Mouse (Mus musculus): ENCODE data around the gene Mllt3. TPM values are rescaled to one million over a fixed set of nuclear protein-coding genes. Genes with fewer than 3 reads are reported as not detected.
A peak's percentile ranks its signal among the peaks of the same experiment; 100 is the strongest.

The Mllt3 gene
- polyA plus RNA-seq, 1 experiment from 2014 or later, result 95.2 TPM

GRCm38 (mm10) chr4:87857982-87858381, 175.2 kb downstream of the Mllt3 start:
- Histone ChIP-seq H3K9ac (no peak overlapping the region), H3K4me3 (no peak overlapping the region), H3K4me2 (no peak overlapping the region), H3K27ac (no peak overlapping the region), H3K4me1 (peaks cover 5% of the 10 kb centered on the region; the same call in 1 of the 2 replicates), H3K27me3 (replicated peaks) (no peaks in the 10 kb centered on the region), H3K9me3 (no peaks in the 10 kb centered on the region), H3K36me3 (replicated peaks) (no peaks in the 10 kb centered on the region)
- ATAC-seq (replicated peaks), result no peak
- 96% methylated on average over 1 of the region's 1 CpGs for WGBS

GRCm38 (mm10) chr4:87852461-87852860, 180.7 kb downstream of the Mllt3 start:
- Histone ChIP-seq H3K4me3 (no peak overlapping the region), H3K27me3 (replicated peaks) (no peaks in the 10 kb centered on the region), H3K4me2 (no peak overlapping the region), H3K4me1 (peaks cover 5% of the 10 kb centered on the region; the same call in 1 of the 2 replicates), H3K36me3 (replicated peaks) (no peaks in the 10 kb centered on the region), H3K9ac (no peak overlapping the region), H3K27ac (no peak overlapping the region), H3K9me3 (no peaks in the 10 kb centered on the region)
- ATAC-seq (replicated peaks), result no peak
- WGBS, result 93% methylated on average over 2 of the region's 2 CpGs

GRCm38 (mm10) chr4:87850051-87850450, 183.1 kb downstream of the Mllt3 start:
- ATAC-seq (replicated peaks), result no peak
- H3K4me3 ChIP-seq, result no peak overlapping the region
- H3K9me3 ChIP-seq, result no peaks in the 10 kb centered on the region
- H3K4me2 ChIP-seq, result no peak overlapping the region
- WGBS, result 84% methylated on average over 5 of the region's 5 CpGs
- H3K36me3 ChIP-seq (replicated peaks), result no peaks in the 10 kb centered on the region
- no peaks in the 10 kb centered on the region for H3K27me3 ChIP-seq (replicated peaks)
- no peak overlapping the region for H3K27ac ChIP-seq
- no peak overlapping the region for H3K9ac ChIP-seq
- peaks cover 3% of the 10 kb centered on the region for H3K4me1 ChIP-seq

GRCm38 (mm10) chr4:87844668-87845210, 188.4 kb downstream of the Mllt3 start:
- H3K9me3 ChIP-seq, result no peaks in the 10 kb centered on the region
- ATAC-seq (replicated peaks), result no peak; the same call in 1 of the 2 replicates
- H3K4me2 ChIP-seq, result no peak overlapping the region
- peaks cover 11% of the 10 kb centered on the region for H3K4me1 ChIP-seq
- H3K4me3 ChIP-seq, result no peak overlapping the region
- WGBS, result 62% methylated on average over 6 of the region's 6 CpGs
- H3K9ac ChIP-seq, result no peak overlapping the region
- H3K27ac ChIP-seq, result no peak overlapping the region
- H3K36me3 ChIP-seq (replicated peaks), result no peaks in the 10 kb centered on the region
- H3K27me3 ChIP-seq (replicated peaks), result no peaks in the 10 kb centered on the region

- peaks cover 11% of the 10 kb centered on the region for H3K4me1 ChIP-seq
- no peak overlapping the region for H3K4me2 ChIP-seq
- no peak overlapping the region for H3K4me3 ChIP-seq
- H3K9ac ChIP-seq, result no peak overlapping the region
- no peaks in the 10 kb centered on the region for H3K27me3 ChIP-seq (replicated peaks)
- no peaks in the 10 kb centered on the region for H3K36me3 ChIP-seq (replicated peaks)
- H3K27ac ChIP-seq, result no peak overlapping the region
- WGBS, result 89% methylated on average over 10 of the region's 10 CpGs
- H3K9me3 ChIP-seq, result no peaks in the 10 kb centered on the region
- ATAC-seq (replicated peaks), result no peak
These were observed 192.8 kb downstream of the Mllt3 start for GRCm38 (mm10) chr4:87840210-87840910.

- 92% methylated on average over 1 of the region's 1 CpGs for WGBS
- ATAC-seq (replicated peaks), result no peak
- peaks cover 8% of the 10 kb centered on the region; the same call in 1 of the 2 replicates for H3K4me1 ChIP-seq
- H3K36me3 ChIP-seq (replicated peaks), result no peaks in the 10 kb centered on the region
- no peaks in the 10 kb centered on the region for H3K27me3 ChIP-seq (replicated peaks)
- no peak overlapping the region for H3K4me2 ChIP-seq
- no peak overlapping the region for H3K4me3 ChIP-seq
- no peaks in the 10 kb centered on the region for H3K9me3 ChIP-seq
- no peak overlapping the region for H3K9ac ChIP-seq
- no peak overlapping the region for H3K27ac ChIP-seq
These were observed 194.4 kb downstream of the Mllt3 start for GRCm38 (mm10) chr4:87838716-87839115.

- H3K4me3 ChIP-seq, result no peak overlapping the region
- no peak overlapping the region for H3K27ac ChIP-seq
- no peaks in the 10 kb centered on the region for H3K36me3 ChIP-seq (replicated peaks)
- no peaks in the 10 kb centered on the region for H3K9me3 ChIP-seq
- peaks cover 8% of the 10 kb centered on the region; the same call in 1 of the 2 replicates for H3K4me1 ChIP-seq
- no peak overlapping the region for H3K4me2 ChIP-seq
- H3K27me3 ChIP-seq (replicated peaks), result no peaks in the 10 kb centered on the region
- 96% methylated on average over 2 of the region's 2 CpGs for WGBS
- ATAC-seq (replicated peaks), result no peak
- H3K9ac ChIP-seq, result no peak overlapping the region
These were observed 195.4 kb downstream of the Mllt3 start for GRCm38 (mm10) chr4:87837471-87838361.

- no peak overlapping the region for H3K27ac ChIP-seq
- H3K36me3 ChIP-seq (replicated peaks), result no peaks in the 10 kb centered on the region
- WGBS, result 90% methylated on average over 5 of the region's 5 CpGs
- H3K9me3 ChIP-seq, result no peaks in the 10 kb centered on the region
- no peaks in the 10 kb centered on the region for H3K27me3 ChIP-seq (replicated peaks)
- ATAC-seq (replicated peaks), result no peak
- H3K4me1 ChIP-seq, result peaks cover 8% of the 10 kb centered on the region; the same call in 1 of the 2 replicates
- no peak overlapping the region for H3K4me3 ChIP-seq
- no peak overlapping the region for H3K4me2 ChIP-seq
- no peak overlapping the region for H3K9ac ChIP-seq
These were observed 196.9 kb downstream of the Mllt3 start for GRCm38 (mm10) chr4:87836257-87836656.

GRCm38 (mm10) chr4:87835191-87835590, 198.0 kb downstream of the Mllt3 start:
- no peak overlapping the region for H3K27ac ChIP-seq
- no peak for ATAC-seq (replicated peaks)
- H3K4me1 ChIP-seq, result peaks cover 8% of the 10 kb centered on the region; the same call in 1 of the 2 replicates
- H3K27me3 ChIP-seq (replicated peaks), result no peaks in the 10 kb centered on the region
- no peak overlapping the region for H3K9ac ChIP-seq
- WGBS, result 68% methylated on average over 6 of the region's 6 CpGs
- H3K9me3 ChIP-seq, result no peaks in the 10 kb centered on the region
- no peak overlapping the region for H3K4me3 ChIP-seq
- H3K36me3 ChIP-seq (replicated peaks), result no peaks in the 10 kb centered on the region
- no peak overlapping the region for H3K4me2 ChIP-seq

GRCm38 (mm10) chr4:87834310-87834709, 198.9 kb downstream of the Mllt3 start:
- 28% methylated on average over 2 of the region's 2 CpGs for WGBS
- peak; percentile 62 for ATAC-seq (replicated peaks)
- Histone ChIP-seq H3K9me3 (no peaks in the 10 kb centered on the region), H3K9ac (no peak overlapping the region), H3K27me3 (replicated peaks) (no peaks in the 10 kb centered on the region), H3K36me3 (replicated peaks) (no peaks in the 10 kb centered on the region), H3K4me3 (no peak overlapping the region), H3K4me2 (no peak overlapping the region), H3K27ac (peak overlapping the region; percentile 39; the same call in 1 of the 2 replicates), H3K4me1 (peaks cover 8% of the 10 kb centered on the region; the same call in 1 of the 2 replicates)

- Histone ChIP-seq H3K36me3 (replicated peaks) (no peaks in the 10 kb centered on the region), H3K27ac (no peak overlapping the region), H3K27me3 (replicated peaks) (no peaks in the 10 kb centered on the region), H3K4me1 (peaks cover 8% of the 10 kb centered on the region; the same call in 1 of the 2 replicates), H3K9me3 (no peaks in the 10 kb centered on the region), H3K9ac (no peak overlapping the region), H3K4me3 (no peak overlapping the region), H3K4me2 (no peak overlapping the region)
- no peak for ATAC-seq (replicated peaks)
- 91% methylated on average over 6 of the region's 6 CpGs for WGBS
These were observed 202.3 kb downstream of the Mllt3 start for GRCm38 (mm10) chr4:87830794-87831306.
